Mouse (Mus musculus): ENCODE data around the gene Bnipl. TPM values are rescaled to one million over a fixed set of nuclear protein-coding genes. Genes with fewer than 3 reads are reported as not detected.
"Not testable (repeated sequence)": the region's sequence is repeated elsewhere in the genome, so short reads cannot be mapped to it uniquely, and the experiment has no call there.

Gene Bnipl
- polyA plus RNA-seq, 1 experiment from 2014 or later, result 0.36 TPM

- Histone ChIP-seq H3K9me3 (no peaks in the 10 kb centered on the region), H3K27me3 (replicated peaks) (no peaks in the 10 kb centered on the region), H3K36me3 (no peaks in the 10 kb centered on the region), H3K27ac (peak within 1 kb of the TSS; percentile 100), H3K9ac (peak within 1 kb of the TSS; percentile 97), H3K4me3 (replicated peaks) (peak within 1 kb of the TSS; percentile 79), H3K4me2 (replicated peaks) (peak within 1 kb of the TSS; percentile 60), H3K4me1 (replicated peaks) (peaks cover 11% of the 10 kb centered on the region)
- WGBS, result under 1% methylated on average over 53 of the region's 56 CpGs
- peak; percentile 90 for ATAC-seq
Observed at GRCm38 (mm10) chr3:95217255-95218134, 33.5 kb downstream of the Bnipl start, which contains the start of gene Gabpb2. TSS of gene Gabpb2 (minus strand) at chr3:95217916.

GRCm38 (mm10) chr3:95216655-95217254 is 34.2 kb downstream of the Bnipl start:
- peak overlapping the region; percentile 97 for H3K9ac ChIP-seq
- H3K36me3 ChIP-seq, result no peaks in the 10 kb centered on the region
- peak overlapping the region; percentile 79 for H3K4me3 ChIP-seq (replicated peaks)
- H3K27me3 ChIP-seq (replicated peaks), result no peaks in the 10 kb centered on the region
- peaks cover 11% of the 10 kb centered on the region for H3K4me1 ChIP-seq (replicated peaks)
- peak; percentile 32 for ATAC-seq
- peak overlapping the region; percentile 60 for H3K4me2 ChIP-seq (replicated peaks)
- peak overlapping the region; percentile 100 for H3K27ac ChIP-seq
- WGBS, result 14% methylated on average over 4 of the region's 4 CpGs
- no peaks in the 10 kb centered on the region for H3K9me3 ChIP-seq

- H3K9ac ChIP-seq, result no peak overlapping the region
- H3K36me3 ChIP-seq, result 0 out of 2 replicates have a peak, but pooled peaks cover 2% of the 10 kb centered on the region
- H3K4me3 ChIP-seq (replicated peaks), result no peak overlapping the region
- H3K4me2 ChIP-seq (replicated peaks), result no peak overlapping the region
- no peak for ATAC-seq
- 100% methylated on average over 1 of the region's 1 CpGs for WGBS
- H3K4me1 ChIP-seq (replicated peaks), result peaks cover 11% of the 10 kb centered on the region
- no peaks in the 10 kb centered on the region for H3K9me3 ChIP-seq
- no peaks in the 10 kb centered on the region for H3K27me3 ChIP-seq (replicated peaks)
- no peak overlapping the region for H3K27ac ChIP-seq
Observed at GRCm38 (mm10) chr3:95213609-95213975, 37.4 kb downstream of the Bnipl start.

- not testable (repeated sequence) for H3K4me3 ChIP-seq (replicated peaks); H3K4me1 ChIP-seq (replicated peaks); H3K27me3 ChIP-seq (replicated peaks); H3K9me3 ChIP-seq; H3K4me2 ChIP-seq (replicated peaks); H3K27ac ChIP-seq; ATAC-seq; H3K9ac ChIP-seq; H3K36me3 ChIP-seq
- 85% methylated on average over 10 of the region's 10 CpGs for WGBS
Observed at GRCm38 (mm10) chr3:95212889-95213608, 37.9 kb downstream of the Bnipl start.

GRCm38 (mm10) chr3:95210585-95210984 is 40.4 kb downstream of the Bnipl start:
- no peak overlapping the region for H3K9ac ChIP-seq
- H3K27me3 ChIP-seq (replicated peaks), result no peaks in the 10 kb centered on the region
- 82% methylated on average over 2 of the region's 2 CpGs for WGBS
- no peak for ATAC-seq
- no peaks in the 10 kb centered on the region for H3K4me1 ChIP-seq (replicated peaks)
- no peak overlapping the region for H3K4me3 ChIP-seq (replicated peaks)
- H3K27ac ChIP-seq, result no peak overlapping the region
- no peaks in the 10 kb centered on the region for H3K9me3 ChIP-seq
- H3K36me3 ChIP-seq, result peaks cover 11% of the 10 kb centered on the region; the same call in 1 of the 2 replicates
- no peak overlapping the region for H3K4me2 ChIP-seq (replicated peaks)

GRCm38 (mm10) chr3:95208286-95208685 is 42.7 kb downstream of the Bnipl start:
- H3K27ac ChIP-seq, result no peak overlapping the region
- H3K4me1 ChIP-seq (replicated peaks), result no peaks in the 10 kb centered on the region
- peaks cover 22% of the 10 kb centered on the region for H3K36me3 ChIP-seq
- no peak overlapping the region for H3K9ac ChIP-seq
- H3K9me3 ChIP-seq, result no peaks in the 10 kb centered on the region
- no peaks in the 10 kb centered on the region for H3K27me3 ChIP-seq (replicated peaks)
- no peak for ATAC-seq
- no peak overlapping the region for H3K4me3 ChIP-seq (replicated peaks)
- WGBS, result 86% methylated on average over 3 of the region's 4 CpGs
- H3K4me2 ChIP-seq (replicated peaks), result no peak overlapping the region

- Histone ChIP-seq H3K4me3 (replicated peaks) (no peak overlapping the region), H3K36me3 (peaks cover 52% of the 10 kb centered on the region), H3K4me2 (replicated peaks) (no peak overlapping the region), H3K4me1 (replicated peaks) (no peaks in the 10 kb centered on the region), H3K27ac (no peak overlapping the region), H3K9ac (no peak overlapping the region), H3K9me3 (no peaks in the 10 kb centered on the region), H3K27me3 (replicated peaks) (no peaks in the 10 kb centered on the region)
- 94% methylated on average over 6 of the region's 6 CpGs for whole genome bisulfite sequencing
- ATAC-seq, result no peak
Observed at GRCm38 (mm10) chr3:95203880-95204279, 47.1 kb downstream of the Bnipl start.

GRCm38 (mm10) chr3:95200562-95200961 is 50.4 kb downstream of the Bnipl start:
- no peak overlapping the region for H3K9ac ChIP-seq
- WGBS, result 87% methylated on average over 2 of the region's 2 CpGs
- no peak overlapping the region for H3K4me3 ChIP-seq (replicated peaks)
- H3K9me3 ChIP-seq, result no peaks in the 10 kb centered on the region
- H3K27ac ChIP-seq, result no peak overlapping the region
- ATAC-seq, result no peak
- no peak overlapping the region for H3K4me2 ChIP-seq (replicated peaks)
- H3K27me3 ChIP-seq (replicated peaks), result no peaks in the 10 kb centered on the region
- H3K36me3 ChIP-seq, result peaks cover 62% of the 10 kb centered on the region
- H3K4me1 ChIP-seq (replicated peaks), result no peaks in the 10 kb centered on the region

GRCm38 (mm10) chr3:95200132-95200531 is 50.9 kb downstream of the Bnipl start:
- H3K4me2 ChIP-seq (replicated peaks), result no peak overlapping the region
- no peak overlapping the region for H3K27ac ChIP-seq
- H3K27me3 ChIP-seq (replicated peaks), result no peaks in the 10 kb centered on the region
- no peak for ATAC-seq
- H3K36me3 ChIP-seq, result peaks cover 62% of the 10 kb centered on the region
- H3K4me1 ChIP-seq (replicated peaks), result no peaks in the 10 kb centered on the region
- WGBS, result 89% methylated on average over 7 of the region's 7 CpGs
- no peak overlapping the region for H3K9ac ChIP-seq
- H3K9me3 ChIP-seq, result no peaks in the 10 kb centered on the region
- no peak overlapping the region for H3K4me3 ChIP-seq (replicated peaks)

- Histone ChIP-seq H3K9ac (no peak overlapping the region), H3K27ac (no peak overlapping the region), H3K4me3 (replicated peaks) (no peak overlapping the region), H3K9me3 (no peaks in the 10 kb centered on the region), H3K36me3 (peaks cover 56% of the 10 kb centered on the region), H3K4me2 (replicated peaks) (no peak overlapping the region), H3K27me3 (replicated peaks) (no peaks in the 10 kb centered on the region), H3K4me1 (replicated peaks) (no peaks in the 10 kb centered on the region)
- 67% methylated on average over 1 of the region's 1 CpGs for WGBS
- ATAC-seq, result no peak
Observed at GRCm38 (mm10) chr3:95199101-95199500, 51.9 kb downstream of the Bnipl start.

- Histone ChIP-seq H3K4me1 (replicated peaks) (no peaks in the 10 kb centered on the region), H3K27ac (no peak overlapping the region), H3K9ac (no peak overlapping the region), H3K9me3 (no peaks in the 10 kb centered on the region), H3K4me2 (replicated peaks) (no peak overlapping the region), H3K27me3 (replicated peaks) (no peaks in the 10 kb centered on the region), H3K36me3 (peaks cover 32% of the 10 kb centered on the region), H3K4me3 (replicated peaks) (no peak overlapping the region)
- WGBS, result 84% methylated on average over 2 of the region's 2 CpGs
- no peak for ATAC-seq
Observed at GRCm38 (mm10) chr3:95195772-95196171, 55.2 kb downstream of the Bnipl start.

GRCm38 (mm10) chr3:95194721-95195135 is 56.3 kb downstream of the Bnipl start:
- Histone ChIP-seq H3K27ac (no peak overlapping the region), H3K27me3 (replicated peaks) (no peaks in the 10 kb centered on the region), H3K4me2 (replicated peaks) (no peak overlapping the region), H3K9me3 (no peaks in the 10 kb centered on the region), H3K4me1 (replicated peaks) (no peaks in the 10 kb centered on the region), H3K4me3 (replicated peaks) (no peak overlapping the region), H3K9ac (no peak overlapping the region), H3K36me3 (peaks cover 31% of the 10 kb centered on the region)
- no peak for ATAC-seq
- WGBS, result 82% methylated on average over 6 of the region's 6 CpGs
